Mouse (Mus musculus) ES-E14 (cell line): ENCODE measurements around the gene Carmil2. TPM values are rescaled to one million over a fixed set of nuclear protein-coding genes. Genes with fewer than 3 reads are reported as not detected.

Experiments
- DNase-seq: peaks from one replicate; pipeline ENCODE4 v3.0.0-alpha.2; 2013; ENCODE audit warnings: low read depth, low spot score
- H3K27ac ChIP-seq: 2 replicates; pipeline ENCODE4 v1.5.1; 2012; ENCODE audit warnings: low read depth, mild to moderate bottlenecking, low read length, moderate library complexity, mixed read lengths; ENCODE audit not compliant: poor library complexity, insufficient read depth, severe bottlenecking
- H3K36me3 ChIP-seq: 2 replicates; pipeline ENCODE4 v1.6.1; 2012; ENCODE audit warnings: mild to moderate bottlenecking, low read length, moderate library complexity, mixed read lengths; ENCODE audit not compliant: control insufficient read depth, poor library complexity, insufficient read depth, severe bottlenecking
- H3K4me1 ChIP-seq, 2 experiments: fragments of 150-350 bp in 1 of 2; sonication (generic) in 1 of 2; 2 replicates each; pipeline ENCODE4 v1.6.1; 2012; ENCODE audit warnings: low read length in 2 of 2, mild to moderate bottlenecking in 1 of 2, mixed read lengths in 1 of 2; ENCODE audit not compliant: control insufficient read depth in 2 of 2, insufficient read depth in 2 of 2, poor library complexity in 1 of 2
- H3K4me3 ChIP-seq, 2 experiments: fragments of 150-350 bp in 1 of 2; sonication (generic) in 1 of 2; 2 replicates each; pipeline ENCODE4 v1.5.1; 2012; ENCODE audit warnings: low read length in 2 of 2, low read depth in 1 of 2, mild to moderate bottlenecking in 1 of 2, mixed read lengths in 1 of 2; ENCODE audit not compliant: insufficient read depth in 1 of 2, poor library complexity in 1 of 2, severe bottlenecking in 1 of 2
- H3K9ac ChIP-seq: 2 replicates; pipeline ENCODE4 v1.6.1; 2012; ENCODE audit warnings: low read depth, mild to moderate bottlenecking, low read length, mixed read lengths; ENCODE audit not compliant: poor library complexity, insufficient read depth, severe bottlenecking
- H3K9me3 ChIP-seq: fragments of 150-350 bp; sonication (generic); 2 replicates; pipeline ENCODE4 v1.6.1; 2012; ENCODE audit warnings: low read depth, mild to moderate bottlenecking, low read length; ENCODE audit not compliant: control insufficient read depth, insufficient read depth
- CHD2 ChIP-seq: IDR thresholded peaks from 2 replicates; pipeline ENCODE4 v1.6.1; 2014; ENCODE audit warnings: mild to moderate bottlenecking, low read depth, low read length, inconsistent platforms
- HCFC1 ChIP-seq: IDR thresholded peaks from 2 replicates; pipeline ENCODE4 v1.6.1; 2012; ENCODE audit warnings: low read length, inconsistent platforms, borderline replicate concordance; ENCODE audit not compliant: insufficient read depth
- MAFK ChIP-seq: IDR thresholded peaks from 2 replicates; pipeline ENCODE4 v1.6.1; 2014; ENCODE audit warnings: mild to moderate bottlenecking, low read depth, low read length, inconsistent platforms; ENCODE audit not compliant: insufficient read depth
- ZC3H11A ChIP-seq: IDR thresholded peaks from 2 replicates; pipeline ENCODE4 v1.6.1; 2012; ENCODE audit warnings: low read depth, mild to moderate bottlenecking, inconsistent platforms, low read length, borderline replicate concordance
- ZNF384 ChIP-seq: IDR thresholded peaks from 2 replicates; pipeline ENCODE4 v1.6.1; 2012; ENCODE audit warnings: low read depth, low read length, inconsistent platforms
- in situ Hi-C, 2 experiments: fragments of 600-800 bp; cut with MboI; formaldehyde crosslinking; loops; one replicate each; pipeline ENCODE4 v1.15.1; 2025; ENCODE audit warnings: low sequenced_read_pairs in 2 of 2, inconsistent platforms in 1 of 2; ENCODE audit not compliant: unreplicated experiment in 2 of 2
- total RNA-seq: library from RNA; depleted of rRNA; stranded (reverse); fragments of 300-350 nt; gene quantifications from 2 replicates; pipeline ENCODE4 v1.2.3, GENCODE M21; 2012

The Carmil2 gene
- total RNA-seq, 1 experiment = 1.6 TPM

GRCm38 (mm10) chr8:105700966-105701824 is 15.1 kb downstream of the Carmil2 start, which contains the start of the genes Acd and Pard6a:
Acd (minus strand) TSS chr8:105701102.
Pard6a (plus strand) TSS chr8:105701148.
- peak; percentile 92 for DNase-seq
- no peaks in the 10 kb centered on the region for H3K9me3 ChIP-seq
- peak within 1 kb of the TSS; percentile 78 to 100 for H3K4me3 ChIP-seq
- H3K27ac ChIP-seq = peak within 1 kb of the TSS; percentile 92
- in situ Hi-C loops = no loop called here
- H3K36me3 ChIP-seq = peaks cover 30% of the 10 kb centered on the region
- TF ChIP-seq HCFC1 (peak; percentile 35; the same call in 1 of the 2 replicates), MAFK (no peak), CHD2 (0 out of 2 replicates have a peak, but pooled peaks have one; percentile 1)
- peak within 1 kb of the TSS; percentile 87 for H3K9ac ChIP-seq
- H3K4me1 ChIP-seq = peaks cover 2 to 11% of the 10 kb centered on the region in 2 experiments; a peak in 1 of 4 replicates

GRCm38 (mm10) chr8:105702001-105702401 is 15.9 kb downstream of the Carmil2 start:
- DNase-seq = no peak
- H3K9ac ChIP-seq = peak overlapping the region; percentile 72; the same call in 1 of the 2 replicates
- no peak for TF ChIP-seq ZC3H11A
- TF ChIP-seq MAFK = no peak
- TF ChIP-seq HCFC1 = no peak
- TF ChIP-seq CHD2 = no peak
- no peak for TF ChIP-seq ZNF384
- peaks cover 2 to 11% of the 10 kb centered on the region in 2 experiments; a peak in 1 of 4 replicates for H3K4me1 ChIP-seq
- no peaks in the 10 kb centered on the region for H3K9me3 ChIP-seq
- in situ Hi-C loops = no loop called here
- peaks cover 28% of the 10 kb centered on the region for H3K36me3 ChIP-seq
- H3K27ac ChIP-seq = no peak overlapping the region
- peak overlapping the region; percentile 71 to 78 for H3K4me3 ChIP-seq

DNA sequence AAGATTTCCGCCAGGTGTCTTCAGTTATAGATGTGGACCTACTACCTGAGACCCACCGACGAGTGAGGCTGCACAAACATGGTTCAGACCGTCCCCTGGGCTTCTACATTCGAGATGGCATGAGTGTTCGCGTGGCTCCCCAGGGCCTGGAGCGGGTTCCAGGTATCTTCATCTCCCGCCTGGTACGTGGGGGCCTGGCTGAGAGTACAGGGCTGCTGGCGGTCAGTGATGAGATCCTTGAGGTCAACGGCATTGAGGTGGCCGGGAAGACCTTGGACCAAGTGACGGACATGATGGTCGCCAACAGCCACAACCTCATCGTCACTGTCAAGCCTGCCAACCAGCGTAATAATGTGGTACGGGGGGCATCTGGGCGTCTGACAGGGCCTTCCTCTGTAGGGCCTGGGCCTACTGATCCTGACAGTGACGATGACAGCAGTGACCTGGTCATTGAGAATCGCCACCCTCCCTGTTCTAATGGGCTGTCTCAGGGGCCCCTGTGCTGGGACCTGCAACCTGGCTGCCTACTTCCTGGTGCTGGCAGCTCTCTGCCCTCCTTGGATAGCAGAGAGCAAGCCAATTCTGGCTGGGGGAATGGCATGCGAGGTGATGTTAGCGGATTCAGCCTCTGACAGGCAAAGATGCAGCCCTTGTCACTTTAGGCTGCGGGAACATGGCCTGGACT is 16.8 kb downstream of the Carmil2 start:
- Histone ChIP-seq H3K27ac (no peak overlapping the region), H3K4me3 (no peak overlapping the region), H3K9me3 (no peaks in the 10 kb centered on the region), H3K4me1 (peaks cover 4 to 11% of the 10 kb centered on the region in 2 experiments; a peak in 1 of 4 replicates), H3K9ac (no peak overlapping the region), H3K36me3 (peaks cover 21% of the 10 kb centered on the region)
- no peak for DNase-seq
- no peak for TF ChIP-seq CHD2
- no peak for TF ChIP-seq ZNF384
- no peak for TF ChIP-seq MAFK
- TF ChIP-seq ZC3H11A = no peak
- no peak for TF ChIP-seq HCFC1
- in situ Hi-C loops = no loop called here

DNA sequence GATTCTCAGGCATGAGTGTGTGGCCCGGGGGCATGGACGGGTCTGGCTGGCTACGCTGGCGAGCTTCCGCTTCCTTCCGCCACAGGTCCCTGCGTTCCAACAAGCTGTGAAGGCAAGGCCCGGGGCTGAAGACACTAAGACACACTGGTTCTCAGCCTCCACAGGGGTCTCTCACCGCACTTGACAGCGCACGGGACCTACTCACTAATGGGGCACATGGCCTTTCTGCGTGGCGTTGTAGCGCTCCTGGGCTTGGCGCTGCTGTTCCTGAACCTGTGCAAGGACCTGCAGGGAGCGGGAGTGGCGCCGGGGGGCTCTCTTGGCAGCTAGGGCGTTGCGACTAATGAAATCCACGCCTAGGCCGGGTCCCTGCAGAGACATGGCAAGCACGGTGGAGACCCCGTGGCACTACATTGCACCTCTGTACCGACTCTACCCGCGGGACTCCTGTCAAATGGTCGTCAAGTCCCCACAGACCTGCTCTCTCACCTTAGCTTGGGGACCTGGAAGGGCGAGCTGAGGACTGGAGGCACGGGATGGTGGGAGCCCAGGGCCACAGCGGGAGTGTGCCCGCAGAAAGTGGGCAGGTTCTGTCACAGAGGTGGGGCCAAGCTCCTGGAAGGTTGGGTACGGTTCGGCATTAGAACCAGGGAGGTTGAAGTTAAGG is 18.2 kb downstream of the Carmil2 start:
- H3K36me3 ChIP-seq = peaks cover 16% of the 10 kb centered on the region
- in situ Hi-C loops = no loop called here
- no peak for DNase-seq
- H3K9ac ChIP-seq = 0 out of 2 replicates have a peak overlapping the region, but pooled peaks have one; percentile 0
- H3K9me3 ChIP-seq = no peaks in the 10 kb centered on the region
- TF ChIP-seq CHD2 (no peak), HCFC1 (no peak), ZNF384 (no peak), MAFK (no peak), ZC3H11A (no peak)
- peaks cover 4 to 14% of the 10 kb centered on the region in 2 experiments; a peak in 1 of 4 replicates for H3K4me1 ChIP-seq
- H3K27ac ChIP-seq = no peak overlapping the region
- peak overlapping the region in 1 of 2 experiments; percentile 7; a peak in 1 of 4 replicates for H3K4me3 ChIP-seq
